Comparison of ENCODE assay signal across 11 mouse cellular contexts in the genomic region with DNA sequence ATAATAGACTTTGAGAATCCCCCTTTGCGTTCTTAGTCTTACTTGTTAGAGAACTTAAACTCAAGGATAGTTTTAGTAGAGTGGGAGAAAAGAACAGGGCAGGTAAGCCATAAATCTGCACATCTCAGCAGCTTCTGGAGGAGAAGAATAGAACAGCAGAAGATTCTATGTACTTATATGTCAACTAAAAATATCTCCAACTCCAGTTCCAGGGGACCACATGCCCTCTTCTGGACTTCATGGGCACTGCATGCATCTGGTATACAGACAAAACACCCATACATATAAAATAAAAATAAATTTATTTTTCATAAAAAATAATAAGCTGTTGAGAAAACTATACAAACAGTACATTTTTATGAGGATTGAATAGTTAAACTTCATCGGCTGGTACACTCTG.
DNase-seq lines count a peak whose midpoint lies in the region; ATAC-seq and TF ChIP-seq lines count a peak whose summit lies in the region.
"Had no signal": no experiment of that assay in that cellular context is flagged by ENCODE, and none has a peak within 500 bp of the region (broad histone marks: within the 10 kb centered on the region; RNA-seq: fewer than 3 reads in every experiment).

No protein-coding gene starts in this region.

- TF ChIP-seq CTCF in E14TG2a.4 (conservative IDR thresholded peaks at IDR 0.05; ENCODE audit: low read length) (peak; percentile 46; the same call in 1 of the 2 replicates), Patski (IDR thresholded peaks at IDR 0.05) (peak; percentile 28)

- POLR2A ChIA-PET in Patski (lab: Charles Lee): no interaction called here

- in situ Hi-C loops in Patski (cut with MboI; ENCODE audit: low pct_unique_long_range_greater_than_20kb): no loop called here

- no peaks in the 10 kb centered on the region for H3K4me1 ChIP-seq in E14TG2a.4 (replicated peaks; ENCODE audit: low read depth, low read length)
- H3K4me1 ChIP-seq: neural tube, embryonic 12.5 days had no signal

- CTCF ChIA-PET in Patski (lab: Charles Lee): no interaction called here

- intact Hi-C loops in left cerebral cortex, postnatal 10 days (cut with DNase I): no loop called here

- H3K4me3 ChIP-seq in E14TG2a.4 (replicated peaks; ENCODE audit: low read length): no peak overlapping the region
- H3K4me3 ChIP-seq: neural tube, embryonic 12.5 days had no signal

- no peaks in the 10 kb centered on the region for H3K9me3 ChIP-seq in E14TG2a.4 (ENCODE audit: low read length)
- H3K9me3 ChIP-seq: neural tube, embryonic 12.5 days had no signal

- no peak for ATAC-seq in Patski
- ATAC-seq: liver, postnatal 0 days had no signal

- no peaks in the 10 kb centered on the region for H3K36me3 ChIP-seq in E14TG2a.4 (ENCODE audit: insufficient read depth, low read length)
- H3K36me3 ChIP-seq: neural tube, embryonic 12.5 days had no signal

- DNase-seq in kidney, postnatal 10 days: peak; percentile 11
- DNase-seq in kidney, adult 18-20 months: no peak
- no peak for DNase-seq in Patski (ENCODE audit: low read depth, low spot score)
- peak; percentile 6 to 32 for DNase-seq in left cerebral cortex, postnatal 10 days (ENCODE audit: extremely low spot score in 1 of 2, low spot score in 2 of 2)
- no peak for DNase-seq in gastrocnemius, postnatal 25 days
- DNase-seq in yolk sac, embryonic 10.5 days (ENCODE audit: low spot score): no peak
- DNase-seq: cerebellum, adult 8-10 months; gastrocnemius, postnatal 10 days; liver, postnatal 0 days had no signal

- H3K27me3 ChIP-seq in E14TG2a.4 (ENCODE audit: insufficient read depth, low read length) (no peaks in the 10 kb centered on the region), Patski (no peaks in the 10 kb centered on the region)
- H3K27me3 ChIP-seq: neural tube, embryonic 12.5 days had no signal

Comparison
In these comparisons a context has a peak if more than half of its experiments do, and no peak if none do; other contexts are left out.
1. DNase-seq: peak in kidney, postnatal 10 days (single experiment) and left cerebral cortex, postnatal 10 days (2 of 2); none in kidney, adult 18-20 months (single experiment), Patski (single experiment), gastrocnemius, postnatal 25 days (single experiment) and yolk sac, embryonic 10.5 days (single experiment).